8 mouse cellular contexts compared by ENCODE assay signal in the genomic region with DNA sequence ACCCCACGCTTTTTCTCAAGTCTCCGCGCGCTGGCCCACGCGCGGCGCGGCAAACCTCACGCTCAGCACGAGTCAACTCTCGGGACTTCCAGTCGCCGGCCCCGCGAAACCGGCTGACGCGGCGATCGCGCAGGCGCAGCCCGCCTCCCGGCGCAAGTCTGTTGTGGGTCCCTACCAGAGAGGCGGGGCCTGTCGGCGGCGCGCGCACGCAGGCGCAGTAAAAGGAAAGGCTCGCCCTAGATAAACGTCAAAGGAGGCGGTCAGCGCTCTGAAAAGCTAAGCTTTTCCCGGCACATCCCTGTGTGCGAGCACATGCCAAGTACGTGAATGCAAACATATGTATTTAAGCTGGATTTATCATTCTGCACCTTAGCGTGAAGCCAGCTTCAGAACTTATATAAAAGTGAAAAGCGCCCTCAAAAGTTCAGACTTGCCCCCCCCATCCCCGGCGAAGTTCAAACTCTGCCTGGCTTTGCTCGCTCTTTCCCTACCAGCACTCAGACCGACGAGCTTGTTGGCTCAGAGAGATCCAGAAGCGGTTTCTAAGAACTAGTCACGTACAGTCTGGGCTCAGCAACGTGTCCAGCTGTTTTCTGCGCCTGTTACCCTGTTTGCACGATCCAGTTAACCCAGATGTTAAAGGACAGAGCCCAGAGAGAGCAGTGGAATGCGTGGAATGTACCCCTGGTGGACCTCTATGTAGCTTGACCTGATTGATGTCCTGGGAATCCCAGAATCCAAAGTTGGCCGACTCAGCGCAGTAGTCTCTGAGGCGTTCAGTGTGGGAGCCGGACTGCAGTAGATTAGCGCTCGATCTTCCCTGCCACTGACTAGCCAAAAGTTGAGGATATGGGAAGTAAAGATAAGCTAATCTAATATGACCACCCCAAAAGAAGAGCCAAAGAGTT. TPM values are rescaled to one million over a fixed set of nuclear protein-coding genes. Genes with fewer than 3 reads are reported as not detected.
DNase-seq lines count a peak whose midpoint lies in the region; ATAC-seq and TF ChIP-seq lines count a peak whose summit lies in the region.

A gene (minus strand): TSS at position 118 of the 908 bp plus-strand sequence.

- peak within 1 kb of the TSS; percentile 96 for H3K4me2 ChIP-seq in forebrain, postnatal 0 days (ENCODE audit: low read depth)
- peak within 1 kb of the TSS; percentile 94 for H3K4me2 ChIP-seq in lung, embryonic 15.5 days

- peak within 1 kb of the TSS; percentile 66 for H3K9ac ChIP-seq in forebrain, postnatal 0 days
- H3K9ac ChIP-seq in lung, embryonic 15.5 days, result peak within 1 kb of the TSS; percentile 75

- no peaks in the 10 kb centered on the region for H3K9me3 ChIP-seq in G1E (replicated peaks)
- no peaks in the 10 kb centered on the region for H3K9me3 ChIP-seq in forebrain, postnatal 0 days (ENCODE audit: low read length)
- no peaks in the 10 kb centered on the region for H3K9me3 ChIP-seq in lung, embryonic 15.5 days

- peaks cover 31% of the 10 kb centered on the region for H3K36me3 ChIP-seq in G1E (replicated peaks)
- no peaks in the 10 kb centered on the region for H3K36me3 ChIP-seq in forebrain, postnatal 0 days (ENCODE audit: insufficient read depth)
- H3K36me3 ChIP-seq in lung, embryonic 15.5 days, result peaks cover 15% of the 10 kb centered on the region

- H3K4me1 ChIP-seq in G1E (ENCODE audit: insufficient read depth, low read depth, low read length), result peaks cover 46% of the 10 kb centered on the region
- peaks cover 4% of the 10 kb centered on the region; the same call in 1 of the 2 replicates for H3K4me1 ChIP-seq in forebrain, postnatal 0 days (ENCODE audit: insufficient read depth)
- H3K4me1 ChIP-seq in lung, embryonic 15.5 days, result peaks cover 35% of the 10 kb centered on the region

- TF ChIP-seq CTCF in G1E (IDR thresholded peaks at IDR 0.05; ENCODE audit: low read depth, low read length), result no peak
- no peak for TF ChIP-seq CTCF in forebrain, postnatal 0 days (IDR thresholded peaks at IDR 0.05; ENCODE audit: low read depth)

- peak within 1 kb of the TSS; percentile 50; the same call in 1 of the 2 replicates for H3K27ac ChIP-seq in forebrain, postnatal 0 days (ENCODE audit: low read depth, low read length)
- peak within 1 kb of the TSS; percentile 88 for H3K27ac ChIP-seq in lung, embryonic 15.5 days

- no peaks in the 10 kb centered on the region for H3K27me3 ChIP-seq in G1E (ENCODE audit: insufficient read depth, low read length)
- H3K27me3 ChIP-seq in forebrain, postnatal 0 days (ENCODE audit: insufficient read depth, low read length), result no peaks in the 10 kb centered on the region
- no peaks in the 10 kb centered on the region for H3K27me3 ChIP-seq in lung, embryonic 15.5 days

- DNase-seq in G1E (ENCODE audit: low spot score), result peak; percentile 96
- DNase-seq in cerebellum, adult 18-20 months, result peak; percentile 94 to 96
- peak; percentile 95 for DNase-seq in forebrain, postnatal 0 days
- DNase-seq in heart, postnatal 4 days, result peak; percentile 97
- DNase-seq in layer of hippocampus, adult 8-10 months (ENCODE audit: low spot score in 2 of 2), result peak; percentile 91 to 95
- DNase-seq in ovary, adult 18-20 months (ENCODE audit: low spot score), result peak; percentile 92
- peak; percentile 93 for DNase-seq in thymus, postnatal 0 days (ENCODE audit: low spot score)

- 1% methylated on average over 60 of the region's 60 CpGs for WGBS in forebrain, postnatal 0 days
- under 1% methylated on average over 60 of the region's 60 CpGs for WGBS in lung, embryonic 15.5 days

- peak within 1 kb of the TSS; percentile 97 for H3K4me3 ChIP-seq in G1E (ENCODE audit: low read depth, low read length)
- peak within 1 kb of the TSS; percentile 66 for H3K4me3 ChIP-seq in forebrain, postnatal 0 days (ENCODE audit: low read depth, low read length)
- H3K4me3 ChIP-seq in lung, embryonic 15.5 days, result peak within 1 kb of the TSS; percentile 65

- peak; percentile 58 for ATAC-seq in G1E (ENCODE audit: extremely low read depth, insufficient number of reproducible peaks, low FRiP score, poor library complexity, severe bottlenecking)
- peak; percentile 99 for ATAC-seq in forebrain, postnatal 0 days
- peak; percentile 94 for ATAC-seq in lung, embryonic 15.5 days (ENCODE audit: borderline replicate concordance, extremely low read depth, low FRiP score, low TSS enrichment)

RNA-seq across cellular contexts. Expression of the gene that starts here (rescaled TPM):
- 10.0 and 13.3 TPM in 2 replicates for total RNA-seq in G1E (2014; fragmentation: Nextera tagmentation)
- 7.9 and 10.3 TPM in 2 replicates for total RNA-seq in G1E (2017)
- 27.9 and 30.6 TPM in 2 replicates for polyA plus RNA-seq in G1E (2012)
- 10.1 and 12.2 TPM in 2 replicates for total RNA-seq in forebrain, postnatal 0 days (2014; rRNA removed)
- 6.2 and 6.6 TPM in 2 replicates for polyA plus RNA-seq in forebrain, postnatal 0 days (2015; fragmentation: Nextera tagmentation; extraction: Ambion mirVana)
- 10 to 100 TPM; 34.5 to 37.0 TPM for total RNA-seq in heart, postnatal 4 days (2021)
- total RNA-seq in layer of hippocampus, adult 8-10 months (2022), result 10 to 100 TPM; 21.8 to 22.8 (median 22.3) TPM
- 5.4 and 6.4 TPM in 2 replicates for polyA plus RNA-seq in lung, embryonic 15.5 days (2015; fragmentation: Nextera tagmentation; extraction: Ambion mirVana)
- polyA plus RNA-seq in thymus, postnatal 0 days (2015; fragmentation: Nextera tagmentation; extraction: Ambion mirVana), result 6.5 and 7.8 TPM in 2 replicates

Comparison
In these comparisons a context has a peak if more than half of its experiments do, and no peak if none do; other contexts are left out.
1. Peak in every context shown above with its lines: DNase-seq, ATAC-seq, H3K4me3 ChIP-seq and H3K27ac ChIP-seq.